Mouse (Mus musculus) urinary bladder, adult 18-20 months (tissue): Measurements from ENCODE around the gene Slc16a8.

Experiments used
- DNase-seq, 2 experiments: peaks; one replicate each; pipeline ENCODE4 v3.0.0; 2022; ENCODE audit warnings: low spot score in 2 of 2, mixed read lengths in 2 of 2

Slc16a8 gene

DNA sequence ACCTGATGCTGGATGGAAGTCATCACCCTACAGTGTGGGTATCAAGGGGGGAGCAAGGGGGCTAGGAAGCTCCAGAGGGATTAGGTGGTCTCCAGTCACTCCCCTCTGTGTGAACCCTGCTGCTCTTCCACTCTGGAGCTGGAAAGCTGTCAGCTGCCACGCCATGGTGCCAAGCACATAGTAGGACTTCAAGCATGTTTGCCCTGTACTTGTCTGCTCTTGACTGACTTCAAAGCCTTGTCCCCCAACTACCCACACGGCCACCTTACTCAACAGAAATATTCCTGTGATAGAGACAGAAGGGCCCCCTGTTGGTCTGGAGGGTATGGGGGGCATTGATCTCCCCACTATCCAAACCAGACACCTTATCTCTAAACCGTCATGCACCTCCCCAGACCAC is 38.4 kb downstream of the Slc16a8 start:
- DNase-seq, result no peak

DNA sequence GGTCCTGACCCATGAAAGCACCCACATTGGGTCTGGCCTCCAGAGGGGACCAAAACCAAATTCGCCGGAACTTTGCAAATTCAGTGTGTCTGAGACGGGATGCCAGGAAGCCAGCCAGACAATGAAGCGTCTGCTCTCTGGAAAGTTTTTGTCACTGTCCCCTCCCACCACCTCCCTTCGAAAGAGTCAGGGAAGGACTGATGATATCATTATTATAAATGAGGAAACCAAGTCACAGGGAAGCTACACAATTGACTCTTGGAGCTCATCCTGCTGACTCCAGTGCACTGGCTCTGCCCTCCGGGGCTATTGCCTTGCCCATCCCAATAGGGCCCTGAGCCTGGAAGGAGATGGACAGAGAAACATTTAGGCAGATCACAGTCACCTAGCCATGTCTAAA is 41.0 kb downstream of the Slc16a8 start:
- no peak for DNase-seq

DNA sequence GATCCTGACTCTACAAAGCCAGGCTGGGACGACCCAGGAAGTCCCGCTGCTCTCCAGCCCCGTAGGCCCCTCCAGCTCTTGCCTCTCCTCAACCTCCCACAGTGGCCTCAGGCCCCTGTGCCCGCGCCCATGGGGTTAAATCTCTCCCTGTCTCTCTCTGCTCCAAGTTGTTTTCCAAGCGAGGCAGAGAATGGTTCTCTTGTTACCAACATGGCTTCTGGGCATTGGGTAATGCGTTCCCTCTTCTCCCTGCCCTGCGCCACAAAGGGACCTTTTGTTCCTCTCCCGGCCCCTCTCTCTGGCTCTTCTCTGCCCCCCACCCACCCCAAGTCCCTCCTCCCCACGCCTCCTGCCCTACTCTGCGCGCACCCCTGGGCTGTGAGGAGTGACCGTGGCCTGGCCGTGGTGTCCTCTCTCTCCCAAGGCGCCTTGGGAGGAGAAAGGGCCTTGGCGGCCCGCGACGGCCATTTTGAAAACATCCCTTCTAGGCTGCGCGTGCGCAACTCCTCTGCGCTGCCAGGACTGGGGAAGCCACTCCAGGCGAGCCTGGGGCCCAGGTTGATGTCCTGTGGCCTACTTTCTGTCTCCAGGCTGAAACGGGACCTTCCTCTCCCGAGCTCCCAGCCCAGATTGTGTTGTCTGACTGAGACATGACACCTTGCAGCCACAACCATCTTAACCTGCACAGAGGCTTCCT is 41.7 kb downstream of the Slc16a8 start:
- no peak for DNase-seq

DNA sequence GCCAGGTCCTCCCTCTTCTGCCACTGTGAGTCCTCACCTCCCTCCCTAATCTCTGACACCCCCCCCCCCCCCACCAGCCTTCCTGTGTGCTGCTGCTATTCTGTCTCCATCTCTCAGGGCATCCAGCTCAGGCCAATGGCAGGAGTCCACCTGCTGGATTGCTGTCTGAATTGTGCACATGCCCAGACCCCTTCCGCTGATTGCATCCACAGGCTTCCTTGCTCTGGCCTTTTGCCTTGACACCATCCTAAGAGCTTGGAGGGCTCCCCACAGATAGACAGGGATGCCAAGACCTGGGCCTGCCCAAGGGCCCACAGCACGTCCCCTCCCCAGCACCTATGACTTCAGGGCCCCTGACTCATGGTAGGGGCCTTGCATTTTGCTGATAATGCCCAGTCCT is 44.2 kb downstream of the Slc16a8 start:
- DNase-seq, result no peak

DNA sequence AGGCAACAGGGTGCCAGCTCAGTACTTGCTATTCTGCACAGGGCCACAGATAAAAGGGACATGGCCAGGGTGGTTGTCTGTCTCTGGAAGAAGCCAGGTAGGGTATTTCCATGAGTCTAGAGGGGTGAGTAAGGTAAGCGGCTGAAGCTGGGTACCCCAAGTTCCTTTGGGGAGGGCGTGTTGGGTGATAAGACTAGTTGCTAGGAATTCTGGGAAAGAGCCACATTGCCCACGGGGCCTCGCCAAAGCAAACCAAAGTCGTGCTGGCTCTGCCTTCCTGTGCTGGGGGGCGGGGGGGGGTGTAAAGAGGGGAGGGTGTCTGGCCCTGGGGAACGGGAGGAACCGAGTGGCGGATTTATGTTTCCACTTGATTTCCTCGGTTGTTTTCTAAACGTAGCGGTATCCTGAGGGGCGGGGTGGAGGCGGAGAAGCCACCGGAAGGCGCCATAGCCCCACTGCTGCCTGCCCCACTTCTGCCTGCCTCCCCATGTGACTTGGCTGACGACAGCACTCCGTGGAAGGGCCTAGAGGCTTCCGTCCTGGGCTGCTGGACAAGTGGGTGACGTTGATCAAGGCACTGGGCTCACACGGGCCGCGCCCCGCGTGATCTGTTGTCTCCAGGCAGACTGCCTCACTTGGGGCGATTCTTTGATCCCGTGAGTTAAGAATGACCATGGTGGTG is 45.7 kb downstream of the Slc16a8 start:
- no peak for DNase-seq

DNA sequence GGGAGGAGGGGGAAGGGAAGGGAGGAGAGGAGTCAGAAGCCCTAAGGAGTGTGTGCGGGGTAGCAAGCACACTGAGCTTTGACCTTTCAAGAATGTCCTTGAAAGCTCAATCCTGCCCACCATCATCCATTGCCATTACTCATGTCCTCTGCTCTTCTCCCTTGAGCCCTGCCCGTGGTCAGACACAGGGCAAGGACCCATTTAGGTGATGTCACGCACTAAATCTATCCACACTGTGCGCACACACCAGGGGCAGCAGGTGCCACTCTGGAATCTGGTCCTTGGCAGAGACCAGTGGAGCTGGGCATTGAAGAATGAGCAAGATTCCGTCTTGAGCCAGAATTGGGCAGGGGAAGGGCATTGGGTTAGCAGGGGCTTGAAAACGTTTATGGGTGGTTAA is 46.4 kb downstream of the Slc16a8 start:
- DNase-seq, result no peak

DNA sequence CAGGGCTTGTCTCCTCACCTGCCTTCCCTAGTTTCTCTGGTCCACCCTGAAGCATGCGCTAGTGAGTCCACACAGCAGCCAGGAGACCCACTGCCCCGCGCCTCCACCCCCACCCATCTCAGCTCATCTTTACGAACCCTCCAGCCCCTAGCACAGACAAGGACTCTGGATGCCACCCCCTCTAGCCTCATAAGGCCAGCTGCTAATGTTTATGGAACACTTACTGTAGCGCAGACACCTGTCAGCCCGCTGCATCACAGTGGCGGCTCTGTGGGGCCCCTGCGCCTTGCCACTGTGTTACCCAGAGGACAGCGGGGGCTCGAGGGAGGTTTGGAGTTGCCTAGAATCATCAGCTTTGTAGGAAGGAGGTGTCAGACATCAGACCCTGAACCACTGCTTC is 52.0 kb downstream of the Slc16a8 start:
- DNase-seq, result no peak

DNA sequence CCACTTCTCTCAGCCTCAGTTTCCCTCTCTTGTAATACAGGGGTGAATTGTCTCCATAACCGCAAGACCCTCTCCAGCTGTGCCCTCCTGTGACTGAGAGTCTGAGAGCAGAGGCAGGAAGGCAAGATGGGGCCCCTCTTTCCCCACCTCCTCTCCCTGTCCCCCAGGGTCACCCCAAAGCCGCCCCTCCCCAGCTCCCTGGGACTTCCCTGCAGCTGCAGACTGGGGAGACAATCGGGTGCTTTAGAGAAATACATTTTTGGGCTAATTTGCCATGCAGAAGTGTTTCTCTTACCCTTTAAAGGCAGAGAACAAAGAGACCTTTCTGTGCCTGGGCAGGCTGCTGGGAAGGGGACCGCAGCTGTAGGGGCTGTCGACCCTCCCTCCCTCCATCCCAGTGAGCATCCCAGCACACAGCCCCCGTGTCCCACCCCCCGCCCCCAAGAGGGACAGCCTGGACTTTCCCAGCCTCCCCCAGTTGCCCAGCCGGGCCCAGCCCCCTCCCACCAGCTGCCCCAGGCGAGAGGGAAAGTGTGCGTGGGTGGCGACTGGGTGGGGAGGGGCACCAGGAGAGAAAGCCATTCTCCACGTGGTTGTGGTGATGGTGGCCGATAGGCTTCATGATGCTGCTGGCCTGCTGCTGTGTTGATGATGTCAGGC is 52.9 kb downstream of the Slc16a8 start:
- no peak for DNase-seq
